Mouse (Mus musculus) embryonic fibroblast, embryonic 13.5 days (primary cell): ENCODE data around the gene Pcsk2. TPM values are rescaled to one million over a fixed set of nuclear protein-coding genes. Genes with fewer than 3 reads are reported as not detected.

Experiments used
- H3K27ac ChIP-seq: 2 replicates; pipeline ENCODE4 v1.5.1; 2012; ENCODE audit warnings: low read length, control low read depth, inconsistent platforms; ENCODE audit not compliant: insufficient read depth
- H3K4me1 ChIP-seq: 2 replicates; pipeline ENCODE4 v1.6.1; 2011; ENCODE audit warnings: low read length; ENCODE audit not compliant: control insufficient read depth, insufficient read depth
- H3K4me3 ChIP-seq: 2 replicates; pipeline ENCODE4 v1.5.1; 2011; ENCODE audit warnings: mild to moderate bottlenecking, control low read depth, low read length; ENCODE audit not compliant: insufficient read depth
- CTCF ChIP-seq: IDR thresholded peaks from 2 replicates; pipeline ENCODE4 v1.5.1; 2011; ENCODE audit warnings: mild to moderate bottlenecking, control low read depth, low read length, moderate library complexity, borderline replicate concordance; ENCODE audit not compliant: insufficient read depth
- POLR2A ChIP-seq: IDR thresholded peaks from 2 replicates; pipeline ENCODE4 v1.6.1; 2011; ENCODE audit warnings: low read depth, mild to moderate bottlenecking, control low read depth, low read length, moderate library complexity
- polyA plus RNA-seq: library from polyadenylated mRNA; stranded (reverse); fragments of >200 nt; gene quantifications from 2 replicates; pipeline ENCODE4 v1.2.4, GENCODE M21; 2011; ENCODE audit warnings: low read depth; ENCODE audit not compliant: missing spikeins, insufficient read length

Pcsk2 gene
- polyA plus RNA-seq, 1 experiment = 0.23 TPM

- Histone ChIP-seq H3K4me3 (no peak overlapping the region), H3K27ac (no peak overlapping the region), H3K4me1 (no peaks in the 10 kb centered on the region)
- TF ChIP-seq POLR2A (no peak), CTCF (no peak)
Measured at GRCm38 (mm10) chr2:143643305-143643704, 97.3 kb downstream of the Pcsk2 start.

- TF ChIP-seq CTCF (no peak), POLR2A (no peak)
- no peak overlapping the region for H3K4me3 ChIP-seq
- H3K4me1 ChIP-seq = no peaks in the 10 kb centered on the region
- no peak overlapping the region for H3K27ac ChIP-seq
Measured at GRCm38 (mm10) chr2:143644374-143644773, 98.4 kb downstream of the Pcsk2 start.

GRCm38 (mm10) chr2:143646001-143646400 is 100.0 kb downstream of the Pcsk2 start:
- TF ChIP-seq POLR2A = no peak
- TF ChIP-seq CTCF = no peak
- Histone ChIP-seq H3K4me3 (no peak overlapping the region), H3K27ac (no peak overlapping the region), H3K4me1 (no peaks in the 10 kb centered on the region)

- no peak overlapping the region for H3K4me3 ChIP-seq
- no peaks in the 10 kb centered on the region for H3K4me1 ChIP-seq
- TF ChIP-seq CTCF (no peak), POLR2A (no peak)
- no peak overlapping the region for H3K27ac ChIP-seq
Measured at GRCm38 (mm10) chr2:143654621-143655020, 108.7 kb downstream of the Pcsk2 start.

GRCm38 (mm10) chr2:143656968-143657367 is 111.0 kb downstream of the Pcsk2 start:
- TF ChIP-seq CTCF (no peak), POLR2A (no peak)
- H3K27ac ChIP-seq = no peak overlapping the region
- H3K4me1 ChIP-seq = no peaks in the 10 kb centered on the region
- H3K4me3 ChIP-seq = no peak overlapping the region

- H3K27ac ChIP-seq = no peak overlapping the region
- no peaks in the 10 kb centered on the region for H3K4me1 ChIP-seq
- TF ChIP-seq POLR2A = no peak
- TF ChIP-seq CTCF = no peak
- no peak overlapping the region for H3K4me3 ChIP-seq
Measured at GRCm38 (mm10) chr2:143666785-143667184, 120.8 kb downstream of the Pcsk2 start.

- Histone ChIP-seq H3K27ac (no peak overlapping the region), H3K4me3 (no peak overlapping the region), H3K4me1 (no peaks in the 10 kb centered on the region)
- TF ChIP-seq CTCF = no peak
- no peak for TF ChIP-seq POLR2A
Measured at GRCm38 (mm10) chr2:143677869-143678268, 131.9 kb downstream of the Pcsk2 start.

GRCm38 (mm10) chr2:143679513-143679912 is 133.6 kb downstream of the Pcsk2 start:
- no peak for TF ChIP-seq POLR2A
- TF ChIP-seq CTCF = no peak
- no peak overlapping the region for H3K27ac ChIP-seq
- no peak overlapping the region for H3K4me3 ChIP-seq
- H3K4me1 ChIP-seq = no peaks in the 10 kb centered on the region

- Histone ChIP-seq H3K4me1 (no peaks in the 10 kb centered on the region), H3K4me3 (no peak overlapping the region), H3K27ac (no peak overlapping the region)
- TF ChIP-seq POLR2A = no peak
- no peak for TF ChIP-seq CTCF
Measured at GRCm38 (mm10) chr2:143681873-143682555, 136.1 kb downstream of the Pcsk2 start.

- no peaks in the 10 kb centered on the region for H3K4me1 ChIP-seq
- no peak for TF ChIP-seq CTCF
- TF ChIP-seq POLR2A = no peak
Measured at GRCm38 (mm10) chr2:143683513-143683912, 137.6 kb downstream of the Pcsk2 start.

More at GRCm38 (mm10) chr2:143683513-143683912, 137.6 kb downstream of the Pcsk2 start:
- H3K4me3 ChIP-seq = no peak overlapping the region
- no peak overlapping the region for H3K27ac ChIP-seq
